Mouse (Mus musculus) B cell, adult 62 days (primary cell): ENCODE measurements around the gene Zfp202. TPM values are rescaled to one million over a fixed set of nuclear protein-coding genes. Genes with fewer than 3 reads are reported as not detected.

Source experiments
- total RNA-seq: library from RNA; stranded (reverse); gene quantifications from 4 replicates; pipeline ENCODE4 v1.2.4, GENCODE M21; 2023

Zfp202 gene
- total RNA-seq = 2.1 to 2.6 TPM (median 2.4 TPM) in 4 replicates

GRCm38 (mm10) chr9:40192098-40193038 is at the start of gene Zfp202:
Gene Zfp202 (plus strand): TSS chr9:40192316.

GRCm38 (mm10) chr9:40180620-40181019 is 11.5 kb upstream of the Zfp202 start, which contains the start of gene Olfr986:
Gene Olfr986 (plus strand): TSS chr9:40180920.

Other genes with a start within 250 kb of the Zfp202 start
- not detected in 4 replicates for gene Olfr975, start 240.3 kb upstream of the Zfp202 start, total RNA-seq
- not detected in 4 replicates for gene Olfr976, start 231.2 kb upstream of the Zfp202 start, total RNA-seq
- not detected in 4 replicates for gene Olfr978, start 200.2 kb upstream of the Zfp202 start, total RNA-seq
- not detected in 4 replicates for gene Olfr979, start 188.9 kb upstream of the Zfp202 start, total RNA-seq
- gene Olfr980, start 182.7 kb upstream of the Zfp202 start, total RNA-seq = not detected in 4 replicates
- gene Olfr981, start 170.9 kb upstream of the Zfp202 start, total RNA-seq = not detected in 4 replicates
- gene Olfr982, start 118.5 kb upstream of the Zfp202 start, total RNA-seq = not detected in 4 replicates
- gene Olfr983, start 98.7 kb upstream of the Zfp202 start, total RNA-seq = not detected in 4 replicates
- gene Olfr984, start 78.1 kb upstream of the Zfp202 start, total RNA-seq = not detected in 4 replicates
- gene Olfr985, start 62.1 kb upstream of the Zfp202 start, total RNA-seq = not detected in 4 replicates
- gene Tmem225, start 44.2 kb upstream of the Zfp202 start, total RNA-seq = not detected in 4 replicates
- not detected in 4 replicates for gene Olfr986, start 11.4 kb upstream of the Zfp202 start, total RNA-seq
- gene Scn3b, start 76.9 kb downstream of the Zfp202 start, total RNA-seq = not detected in 4 replicates